Mouse (Mus musculus): ENCODE data around the gene Arhgap25. TPM values are rescaled to one million over a fixed set of nuclear protein-coding genes. Genes with fewer than 3 reads are reported as not detected.

Gene Arhgap25
- polyA plus RNA-seq, 1 experiment from 2014 or later = 3.7 TPM

GRCm38 (mm10) chr6:87467373-87467772 is 65.7 kb downstream of the Arhgap25 start:
- ATAC-seq (ENCODE audit: low FRiP score, low TSS enrichment) (no peak), DNase-seq (ENCODE audit: low spot score) (no peak)
- Histone ChIP-seq H3K9me3 (ENCODE audit: control insufficient read depth, low read length) (no peaks in the 10 kb centered on the region), H3K9ac (ENCODE audit: low read length) (no peak overlapping the region), H3K27ac (replicated peaks) (no peak overlapping the region), H3K4me2 (replicated peaks; ENCODE audit: low read depth) (no peak overlapping the region), H3K4me1 (replicated peaks; ENCODE audit: control insufficient read depth, insufficient read depth) (no peaks in the 10 kb centered on the region), H3K27me3 (ENCODE audit: control insufficient read depth, insufficient read depth, low read length) (no peaks in the 10 kb centered on the region), H3K36me3 (ENCODE audit: control insufficient read depth, insufficient read depth, low read length) (no peaks in the 10 kb centered on the region; the same call in 1 of the 2 replicates), H3K4me3 (ENCODE audit: low read depth, low read length) (no peak overlapping the region)
- WGBS = 97% methylated on average over 1 of the region's 1 CpGs
- TF ChIP-seq EP300 (optimal IDR thresholded peaks at IDR 0.05) (no peak), CTCF (IDR thresholded peaks at IDR 0.05; ENCODE audit: low read depth) (no peak)

GRCm38 (mm10) chr6:87466221-87466620 is 66.8 kb downstream of the Arhgap25 start:
- no peaks in the 10 kb centered on the region for H3K4me1 ChIP-seq (replicated peaks; ENCODE audit: control insufficient read depth, insufficient read depth)
- DNase-seq (ENCODE audit: low spot score) (peak; percentile 75), ATAC-seq (ENCODE audit: low FRiP score, low TSS enrichment) (no peak)
- TF ChIP-seq CTCF (IDR thresholded peaks at IDR 0.05; ENCODE audit: low read depth) (peak; percentile 96), EP300 (optimal IDR thresholded peaks at IDR 0.05) (no peak)
- 15% methylated on average over 12 of the region's 12 CpGs for WGBS
- no peaks in the 10 kb centered on the region for H3K9me3 ChIP-seq (ENCODE audit: control insufficient read depth, low read length)
- H3K4me2 ChIP-seq (replicated peaks; ENCODE audit: low read depth) = peak overlapping the region; percentile 23; the same call in 1 of the 2 replicates
- no peak overlapping the region for H3K9ac ChIP-seq (ENCODE audit: low read length)
- no peaks in the 10 kb centered on the region for H3K27me3 ChIP-seq (ENCODE audit: control insufficient read depth, insufficient read depth, low read length)
- H3K4me3 ChIP-seq (ENCODE audit: low read depth, low read length) = no peak overlapping the region
- H3K36me3 ChIP-seq (ENCODE audit: control insufficient read depth, insufficient read depth, low read length) = no peaks in the 10 kb centered on the region; the same call in 1 of the 2 replicates
- H3K27ac ChIP-seq (replicated peaks) = no peak overlapping the region

GRCm38 (mm10) chr6:87455507-87455906 is 77.6 kb downstream of the Arhgap25 start:
- no peaks in the 10 kb centered on the region for H3K27me3 ChIP-seq (ENCODE audit: control insufficient read depth, insufficient read depth, low read length)
- ATAC-seq (ENCODE audit: low FRiP score, low TSS enrichment) (peak; percentile 45; the same call in 1 of the 2 replicates), DNase-seq (ENCODE audit: low spot score) (peak; percentile 21)
- H3K4me1 ChIP-seq (replicated peaks; ENCODE audit: control insufficient read depth, insufficient read depth) = no peaks in the 10 kb centered on the region
- no peaks in the 10 kb centered on the region for H3K36me3 ChIP-seq (ENCODE audit: control insufficient read depth, insufficient read depth, low read length)
- no peak overlapping the region for H3K27ac ChIP-seq (replicated peaks)
- WGBS = 36% methylated on average over 6 of the region's 6 CpGs
- no peak for TF ChIP-seq EP300 (optimal IDR thresholded peaks at IDR 0.05)
- no peak for TF ChIP-seq CTCF (IDR thresholded peaks at IDR 0.05; ENCODE audit: low read depth)
- H3K4me2 ChIP-seq (replicated peaks; ENCODE audit: low read depth) = no peak overlapping the region
- no peak overlapping the region for H3K9ac ChIP-seq (ENCODE audit: low read length)
- H3K9me3 ChIP-seq (ENCODE audit: control insufficient read depth, low read length) = no peaks in the 10 kb centered on the region
- H3K4me3 ChIP-seq (ENCODE audit: low read depth, low read length) = no peak overlapping the region

GRCm38 (mm10) chr6:87451771-87452170 is 81.3 kb downstream of the Arhgap25 start:
- TF ChIP-seq CTCF (IDR thresholded peaks at IDR 0.05; ENCODE audit: low read depth) (no peak), EP300 (optimal IDR thresholded peaks at IDR 0.05) (no peak)

GRCm38 (mm10) chr6:87451016-87451415 is 82.0 kb downstream of the Arhgap25 start:
- H3K36me3 ChIP-seq (ENCODE audit: control insufficient read depth, insufficient read depth, low read length) = no peaks in the 10 kb centered on the region
- 62% methylated on average over 3 of the region's 3 CpGs for WGBS
- H3K4me1 ChIP-seq (replicated peaks; ENCODE audit: control insufficient read depth, insufficient read depth) = no peaks in the 10 kb centered on the region
- no peak overlapping the region for H3K27ac ChIP-seq (replicated peaks)
- no peak overlapping the region for H3K4me2 ChIP-seq (replicated peaks; ENCODE audit: low read depth)
- H3K9ac ChIP-seq (ENCODE audit: low read length) = no peak overlapping the region
- no peak overlapping the region for H3K4me3 ChIP-seq (ENCODE audit: low read depth, low read length)
- DNase-seq (ENCODE audit: low spot score) (peak; percentile 60), ATAC-seq (ENCODE audit: low FRiP score, low TSS enrichment) (no peak)
- TF ChIP-seq EP300 (optimal IDR thresholded peaks at IDR 0.05) (no peak), CTCF (IDR thresholded peaks at IDR 0.05; ENCODE audit: low read depth) (peak; percentile 83)
- no peaks in the 10 kb centered on the region for H3K27me3 ChIP-seq (ENCODE audit: control insufficient read depth, insufficient read depth, low read length)
- no peaks in the 10 kb centered on the region for H3K9me3 ChIP-seq (ENCODE audit: control insufficient read depth, low read length)

More at GRCm38 (mm10) chr6:87451771-87452170, 81.3 kb downstream of the Arhgap25 start:
- DNase-seq (ENCODE audit: low spot score) (no peak), ATAC-seq (ENCODE audit: low FRiP score, low TSS enrichment) (no peak)
- no peak overlapping the region for H3K4me2 ChIP-seq (replicated peaks; ENCODE audit: low read depth)
- H3K4me1 ChIP-seq (replicated peaks; ENCODE audit: control insufficient read depth, insufficient read depth) = no peaks in the 10 kb centered on the region
- no peak overlapping the region for H3K9ac ChIP-seq (ENCODE audit: low read length)
- WGBS = 55% methylated on average over 3 of the region's 3 CpGs
- H3K9me3 ChIP-seq (ENCODE audit: control insufficient read depth, low read length) = no peaks in the 10 kb centered on the region
- no peak overlapping the region for H3K4me3 ChIP-seq (ENCODE audit: low read depth, low read length)
- no peaks in the 10 kb centered on the region for H3K36me3 ChIP-seq (ENCODE audit: control insufficient read depth, insufficient read depth, low read length)
- H3K27ac ChIP-seq (replicated peaks) = no peak overlapping the region
- no peaks in the 10 kb centered on the region for H3K27me3 ChIP-seq (ENCODE audit: control insufficient read depth, insufficient read depth, low read length)

GRCm38 (mm10) chr6:87449534-87449933 is 83.5 kb downstream of the Arhgap25 start:
- H3K4me3 ChIP-seq (ENCODE audit: low read depth, low read length) = no peak overlapping the region
- 63% methylated on average over 3 of the region's 3 CpGs for WGBS
- no peaks in the 10 kb centered on the region for H3K27me3 ChIP-seq (ENCODE audit: control insufficient read depth, insufficient read depth, low read length)
- H3K9me3 ChIP-seq (ENCODE audit: control insufficient read depth, low read length) = no peaks in the 10 kb centered on the region
- no peak overlapping the region for H3K27ac ChIP-seq (replicated peaks)
- TF ChIP-seq EP300 (optimal IDR thresholded peaks at IDR 0.05) (no peak), CTCF (IDR thresholded peaks at IDR 0.05; ENCODE audit: low read depth) (no peak)
- DNase-seq (ENCODE audit: low spot score) = no peak
- ATAC-seq (ENCODE audit: low FRiP score, low TSS enrichment) = no peak
- no peaks in the 10 kb centered on the region for H3K4me1 ChIP-seq (replicated peaks; ENCODE audit: control insufficient read depth, insufficient read depth)
- no peaks in the 10 kb centered on the region for H3K36me3 ChIP-seq (ENCODE audit: control insufficient read depth, insufficient read depth, low read length)
- H3K4me2 ChIP-seq (replicated peaks; ENCODE audit: low read depth) = no peak overlapping the region
- no peak overlapping the region for H3K9ac ChIP-seq (ENCODE audit: low read length)

Data from stomach, postnatal 0 days (tissue).